Mouse (Mus musculus) neural tube, embryonic 13.5 days (tissue): Measurements from ENCODE around the gene Ssc4d. TPM values are rescaled to one million over a fixed set of nuclear protein-coding genes. Genes with fewer than 3 reads are reported as not detected.

Experiments used
- ATAC-seq: fragments of 200-750 bp; cut with Nextera tagmentation; 2 replicates; pipeline ENCODE4 v1.8.0; 2017; ENCODE audit warnings: low read depth, mild to moderate bottlenecking, moderate TSS enrichment, moderate library complexity
- H3K27ac ChIP-seq: fragments of 300-500 bp; sonication (generic); replicated peaks from 2 replicates; pipeline ENCODE4 v1.5.1; 2015; ENCODE audit warnings: moderate library complexity, mild to moderate bottlenecking, inconsistent platforms
- H3K27me3 ChIP-seq: fragments of 300-500 bp; sonication (generic); 2 replicates; pipeline ENCODE4 v1.6.1; 2015; ENCODE audit warnings: mild to moderate bottlenecking, inconsistent platforms
- H3K36me3 ChIP-seq: fragments of 300-500 bp; sonication (generic); 2 replicates; pipeline ENCODE4 v1.6.1; 2015; ENCODE audit warnings: mild to moderate bottlenecking, inconsistent platforms
- H3K4me1 ChIP-seq: fragments of 300-500 bp; sonication (generic); replicated peaks from 2 replicates; pipeline ENCODE4 v1.6.1; 2015; ENCODE audit warnings: inconsistent platforms
- H3K4me2 ChIP-seq: fragments of 300-500 bp; sonication (generic); 2 replicates; pipeline ENCODE4 v1.6.1; 2015; ENCODE audit warnings: inconsistent platforms, mild to moderate bottlenecking, moderate library complexity
- H3K4me3 ChIP-seq: fragments of 300-500 bp; sonication (generic); 2 replicates; pipeline ENCODE4 v1.5.1; 2015; ENCODE audit warnings: mild to moderate bottlenecking, inconsistent platforms
- H3K9ac ChIP-seq: fragments of 300-500 bp; sonication (generic); 2 replicates; pipeline ENCODE4 v1.6.1; 2015; ENCODE audit warnings: moderate library complexity, mild to moderate bottlenecking, inconsistent platforms
- H3K9me3 ChIP-seq: fragments of 300-500 bp; sonication (generic); 2 replicates; pipeline ENCODE4 v1.6.1; 2016; ENCODE audit warnings: inconsistent platforms
- WGBS: fragments of 180-500 bp; shearing (Covaris S2); methylation state at CpG from one replicate; pipeline ENCODE4 v1.1.7; 2015; 5-methylcytosine and 5-hydroxymethylcytosine counted together
- polyA plus RNA-seq: library from polyadenylated mRNA; unstranded; fragments of >200 nt; fragmentation: Nextera tagmentation; extraction: Ambion mirVana; gene quantifications from 2 replicates; pipeline ENCODE4 v1.2.1, GENCODE M21; 2015

The Ssc4d gene
- polyA plus RNA-seq, 1 experiment from 2014 or later, result 1.9 TPM

DNA sequence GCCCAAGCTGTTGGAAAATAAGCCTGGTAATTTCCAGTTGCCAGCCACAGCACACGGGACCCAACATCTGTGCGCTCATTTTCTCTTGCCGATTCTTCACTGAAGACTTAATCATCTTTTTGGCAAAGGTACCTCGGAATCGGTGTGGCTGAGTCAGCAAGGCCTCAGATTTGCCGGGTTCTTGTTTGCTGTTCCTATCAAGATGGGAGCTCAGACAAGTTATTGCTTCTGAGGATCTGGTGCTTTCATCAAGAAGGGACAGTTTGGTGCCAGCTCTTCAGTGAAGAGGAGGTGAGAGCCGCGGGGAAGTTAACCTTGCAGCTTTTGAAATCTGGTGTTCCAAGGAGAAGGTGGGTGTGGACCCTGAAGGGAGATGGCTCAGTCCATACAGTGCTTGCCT, 21.8 kb upstream of the Ssc4d start:
- Histone ChIP-seq H3K9me3 (no peaks in the 10 kb centered on the region), H3K4me2 (peak overlapping the region; percentile 83), H3K36me3 (peaks cover 37% of the 10 kb centered on the region), H3K27me3 (no peaks in the 10 kb centered on the region), H3K9ac (0 out of 2 replicates have a peak overlapping the region, but pooled peaks have one; percentile 1), H3K4me1 (peaks cover 19% of the 10 kb centered on the region), H3K27ac (no peak overlapping the region), H3K4me3 (no peak overlapping the region)
- WGBS, result 93% methylated on average over 8 of the region's 8 CpGs
- ATAC-seq, result no peak

GRCm38 (mm10) chr5:135994725-135995687, 20.7 kb upstream of the Ssc4d start, which contains the start of gene Dtx2:
Dtx2 (plus strand) TSS chr5:135994800.
- peak within 1 kb of the TSS; percentile 89 for H3K9ac ChIP-seq
- H3K4me2 ChIP-seq, result peak within 1 kb of the TSS; percentile 83
- under 1% methylated on average over 45 of the region's 47 CpGs for WGBS
- peaks cover 19% of the 10 kb centered on the region for H3K4me1 ChIP-seq
- peaks cover 37% of the 10 kb centered on the region for H3K36me3 ChIP-seq
- H3K4me3 ChIP-seq, result peak within 1 kb of the TSS; percentile 82
- H3K27ac ChIP-seq, result peak within 1 kb of the TSS; percentile 88
- no peaks in the 10 kb centered on the region for H3K9me3 ChIP-seq
- H3K27me3 ChIP-seq, result no peaks in the 10 kb centered on the region
- peak; percentile 94 for ATAC-seq

GRCm38 (mm10) chr5:135994335-135994724, 20.0 kb upstream of the Ssc4d start:
- peaks cover 31% of the 10 kb centered on the region for H3K36me3 ChIP-seq
- no peak overlapping the region for H3K27ac ChIP-seq
- no peak overlapping the region for H3K9ac ChIP-seq
- WGBS, result 68% methylated on average over 8 of the region's 8 CpGs
- H3K4me1 ChIP-seq, result peaks cover 19% of the 10 kb centered on the region
- no peak overlapping the region for H3K4me2 ChIP-seq
- H3K9me3 ChIP-seq, result no peaks in the 10 kb centered on the region
- ATAC-seq, result 0 out of 2 replicates have a peak, but pooled peaks have one; percentile 6
- no peaks in the 10 kb centered on the region for H3K27me3 ChIP-seq
- peak overlapping the region; percentile 82; the same call in 1 of the 2 replicates for H3K4me3 ChIP-seq

GRCm38 (mm10) chr5:135993381-135993965, 19.1 kb upstream of the Ssc4d start:
- H3K4me1 ChIP-seq, result peaks cover 19% of the 10 kb centered on the region
- H3K36me3 ChIP-seq, result peaks cover 22% of the 10 kb centered on the region
- no peak overlapping the region for H3K27ac ChIP-seq
- no peaks in the 10 kb centered on the region for H3K9me3 ChIP-seq
- no peak for ATAC-seq
- H3K27me3 ChIP-seq, result no peaks in the 10 kb centered on the region
- 55% methylated on average over 5 of the region's 5 CpGs for WGBS
- H3K4me2 ChIP-seq, result no peak overlapping the region
- no peak overlapping the region for H3K4me3 ChIP-seq
- 0 out of 2 replicates have a peak overlapping the region, but pooled peaks have one; percentile 12 for H3K9ac ChIP-seq

- no peak for ATAC-seq
- Histone ChIP-seq H3K4me3 (no peak overlapping the region), H3K9me3 (no peaks in the 10 kb centered on the region), H3K27me3 (no peaks in the 10 kb centered on the region), H3K27ac (no peak overlapping the region), H3K9ac (no peak overlapping the region), H3K36me3 (no peaks in the 10 kb centered on the region), H3K4me2 (no peak overlapping the region), H3K4me1 (peaks cover 9% of the 10 kb centered on the region)
- WGBS, result 69% methylated on average over 5 of the region's 5 CpGs
Observed at GRCm38 (mm10) chr5:135990601-135991000, 16.3 kb upstream of the Ssc4d start.

DNA sequence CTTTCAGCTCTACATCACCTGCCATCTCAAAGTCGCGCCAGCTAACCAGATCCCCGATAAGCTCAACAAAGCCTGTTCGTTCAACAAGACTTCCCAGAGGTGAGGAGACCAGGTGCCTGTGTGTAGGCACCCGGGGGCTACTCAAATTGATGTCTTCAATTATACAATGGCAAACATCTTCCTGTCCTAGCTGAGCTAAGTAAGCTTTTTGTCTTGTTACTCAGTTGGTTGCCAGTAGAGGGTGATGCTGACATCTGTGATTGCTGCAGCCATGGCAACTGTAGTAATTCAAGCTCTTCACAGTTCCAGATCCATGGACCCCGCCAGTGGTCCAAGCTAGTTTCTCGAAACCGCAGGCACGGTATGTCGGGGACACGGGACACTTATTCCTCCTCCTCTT, 12.9 kb upstream of the Ssc4d start:
- Histone ChIP-seq H3K9ac (no peak overlapping the region), H3K27me3 (no peaks in the 10 kb centered on the region), H3K4me1 (0 out of 2 replicates have a peak, but pooled peaks cover 8% of the 10 kb centered on the region), H3K4me3 (no peak overlapping the region), H3K9me3 (no peaks in the 10 kb centered on the region), H3K4me2 (no peak overlapping the region), H3K27ac (no peak overlapping the region), H3K36me3 (no peaks in the 10 kb centered on the region)
- no peak for ATAC-seq
- WGBS, result 62% methylated on average over 11 of the region's 11 CpGs

DNA sequence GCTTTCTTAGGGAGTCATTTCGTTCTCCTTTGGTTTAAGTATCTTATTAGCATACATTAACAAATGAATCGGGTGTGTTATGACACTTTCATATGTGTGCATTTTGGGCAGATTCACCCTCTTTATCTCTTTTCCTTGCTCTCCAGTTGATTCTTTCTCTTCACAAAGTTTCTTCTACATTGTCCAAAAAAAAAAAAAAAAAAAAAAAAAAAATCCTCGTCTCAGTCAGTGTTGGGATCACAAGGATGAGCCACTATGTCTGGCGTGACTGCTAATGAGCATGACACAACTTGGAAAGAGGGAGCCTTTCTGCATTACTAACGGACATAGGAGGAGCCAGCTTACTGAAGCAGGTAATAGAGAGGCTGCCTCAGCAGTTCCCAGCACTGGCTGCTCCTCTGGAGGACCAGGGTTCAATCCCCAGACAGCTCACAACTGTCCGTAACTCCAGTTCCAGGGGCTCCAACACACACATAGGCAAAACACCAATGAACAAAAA, 10.3 kb upstream of the Ssc4d start:
- Histone ChIP-seq H3K27ac (no peak overlapping the region), H3K9me3 (no peaks in the 10 kb centered on the region), H3K9ac (no peak overlapping the region), H3K4me3 (no peak overlapping the region), H3K36me3 (no peaks in the 10 kb centered on the region), H3K4me2 (no peak overlapping the region), H3K27me3 (no peaks in the 10 kb centered on the region), H3K4me1 (0 out of 2 replicates have a peak, but pooled peaks cover 8% of the 10 kb centered on the region)
- no peak for ATAC-seq
- WGBS, result 57% methylated on average over 6 of the region's 6 CpGs

DNA sequence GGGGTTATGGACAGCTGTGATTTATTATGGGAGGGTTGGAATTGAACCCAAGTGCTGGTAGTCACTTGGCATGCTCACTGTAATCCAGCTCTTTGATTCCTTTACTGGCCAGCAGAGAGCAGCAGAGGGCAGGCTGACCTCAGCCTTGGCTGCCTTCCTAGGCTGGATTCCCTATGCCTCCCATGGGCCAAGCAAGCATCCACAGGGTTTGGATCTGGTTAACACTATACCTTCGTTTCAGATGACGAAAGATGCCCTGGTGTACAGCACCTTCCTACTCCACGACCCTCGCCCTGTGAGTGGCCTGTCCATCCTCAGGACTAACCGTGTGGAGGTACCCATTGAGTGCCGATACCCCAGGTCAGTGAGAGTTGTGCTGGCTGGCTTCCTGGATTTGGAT, 8.1 kb upstream of the Ssc4d start:
- peak; percentile 50; the same call in 1 of the 2 replicates for ATAC-seq
- Histone ChIP-seq H3K27ac (no peak overlapping the region), H3K4me1 (0 out of 2 replicates have a peak, but pooled peaks cover 7% of the 10 kb centered on the region), H3K9ac (no peak overlapping the region), H3K4me2 (no peak overlapping the region), H3K36me3 (no peaks in the 10 kb centered on the region), H3K27me3 (no peaks in the 10 kb centered on the region), H3K4me3 (no peak overlapping the region), H3K9me3 (no peaks in the 10 kb centered on the region)
- 36% methylated on average over 6 of the region's 6 CpGs for WGBS

- no peak within 1 kb of the TSS for H3K9ac ChIP-seq
- no peak within 1 kb of the TSS for H3K4me3 ChIP-seq
- 73% methylated on average over 8 of the region's 8 CpGs for WGBS
- no peaks in the 10 kb centered on the region for H3K9me3 ChIP-seq
- no peaks in the 10 kb centered on the region for H3K27me3 ChIP-seq
- H3K4me2 ChIP-seq, result no peak within 1 kb of the TSS
- no peaks in the 10 kb centered on the region for H3K36me3 ChIP-seq
- H3K4me1 ChIP-seq, result 0 out of 2 replicates have a peak, but pooled peaks cover 3% of the 10 kb centered on the region
- ATAC-seq, result no peak
- no peak within 1 kb of the TSS for H3K27ac ChIP-seq
Observed at GRCm38 (mm10) chr5:135979904-135980303, 5.6 kb upstream of the Ssc4d start, which contains the start of gene Zp3. Zp3 (plus strand) TSS chr5:135980099.

- Histone ChIP-seq H3K36me3 (no peaks in the 10 kb centered on the region), H3K4me1 (0 out of 2 replicates have a peak, but pooled peaks cover 3% of the 10 kb centered on the region), H3K27ac (no peak overlapping the region), H3K9ac (no peak overlapping the region), H3K27me3 (no peaks in the 10 kb centered on the region), H3K9me3 (no peaks in the 10 kb centered on the region), H3K4me2 (no peak overlapping the region), H3K4me3 (no peak overlapping the region)
- WGBS, result 85% methylated on average over 5 of the region's 5 CpGs
- ATAC-seq, result no peak
Observed at GRCm38 (mm10) chr5:135979381-135979780, 5.0 kb upstream of the Ssc4d start.

GRCm38 (mm10) chr5:135975893-135976668, 1.8 kb upstream of the Ssc4d start:
- no peaks in the 10 kb centered on the region for H3K9me3 ChIP-seq
- ATAC-seq, result no peak
- no peaks in the 10 kb centered on the region for H3K36me3 ChIP-seq
- WGBS, result 92% methylated on average over 8 of the region's 8 CpGs
- H3K27ac ChIP-seq, result no peak overlapping the region
- no peaks in the 10 kb centered on the region for H3K4me1 ChIP-seq
- no peak overlapping the region for H3K9ac ChIP-seq
- H3K4me3 ChIP-seq, result no peak overlapping the region
- no peaks in the 10 kb centered on the region for H3K27me3 ChIP-seq
- no peak overlapping the region for H3K4me2 ChIP-seq
